Mouse (Mus musculus) liver, adult 2 months (tissue): ENCODE data around the gene Med16.

Source experiments
- CTCF ChIP-seq: fragments of 200-500 bp; IDR thresholded peaks from 2 replicates; pipeline ENCODE4 v1.5.1; 2011; ENCODE audit warnings: low read depth, low read length, control low read depth
- POLR2A ChIP-seq: fragments of 200-500 bp; IDR thresholded peaks from 2 replicates; pipeline ENCODE4 v1.6.1; 2011; ENCODE audit warnings: low read length, control low read depth; ENCODE audit not compliant: insufficient read depth; ENCODE audit errors: extremely low read depth

DNA sequence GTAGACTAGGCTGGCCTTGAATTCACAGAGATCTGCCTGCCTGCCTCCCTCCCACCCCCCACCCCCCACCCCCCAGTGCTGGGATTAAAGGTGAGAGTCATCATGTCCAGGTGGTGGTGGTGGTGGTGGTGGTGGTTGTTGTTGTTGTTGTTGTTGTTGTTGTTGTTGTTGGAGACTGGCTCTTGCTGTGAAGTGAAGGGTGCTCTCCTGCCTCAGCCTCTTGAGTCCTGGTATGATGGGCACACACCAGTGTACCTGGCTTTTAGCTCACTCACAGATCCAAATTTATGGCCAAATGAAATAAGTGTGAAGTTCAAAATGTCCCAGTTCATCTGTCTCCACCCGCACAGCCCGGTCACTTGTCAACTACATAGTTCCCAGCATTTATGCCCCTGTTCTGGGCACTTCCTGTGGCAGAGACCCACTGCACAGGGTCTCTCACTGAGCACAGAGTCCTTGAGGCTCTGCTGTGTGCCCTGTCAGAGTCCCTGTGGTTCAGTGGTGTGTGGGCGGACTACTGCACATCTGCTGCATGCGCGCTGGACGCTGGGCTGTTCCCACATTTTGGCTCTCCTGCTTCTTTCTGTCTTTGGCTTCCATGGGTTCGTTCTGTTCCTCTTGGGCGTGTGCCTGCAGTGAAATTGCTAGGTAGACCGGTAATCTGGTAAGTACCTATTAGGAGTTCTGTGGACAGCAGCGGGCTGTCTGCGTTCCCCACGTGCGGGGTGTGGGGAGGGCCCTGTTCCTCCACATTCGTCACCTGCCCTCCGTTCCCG lies 26.3 kb upstream of the Med16 start:
- TF ChIP-seq POLR2A (no peak), CTCF (no peak)
